Mouse (Mus musculus): ENCODE results near the gene Rfc1. TPM values are rescaled to one million over a fixed set of nuclear protein-coding genes. Genes with fewer than 3 reads are reported as not detected.

Rfc1 gene
- polyA plus RNA-seq, 1 experiment from 2014 or later, result 28.9 TPM

GRCm38 (mm10) chr5:65354985-65355384, 19.5 kb upstream of the Rfc1 start:
- no peak overlapping the region for H3K27ac ChIP-seq (ENCODE audit: low read depth, low read length)
- no peak for ATAC-seq
- H3K27me3 ChIP-seq (replicated peaks; ENCODE audit: control insufficient read depth, insufficient read depth, low read length), result no peaks in the 10 kb centered on the region
- no peak overlapping the region for H3K4me3 ChIP-seq (ENCODE audit: low read depth, low read length)
- H3K36me3 ChIP-seq (ENCODE audit: control insufficient read depth, insufficient read depth), result no peaks in the 10 kb centered on the region
- 0 out of 2 replicates have a peak, but pooled peaks have one; percentile 22 for TF ChIP-seq CTCF (IDR thresholded peaks at IDR 0.05; ENCODE audit: low read depth)
- no peaks in the 10 kb centered on the region for H3K4me1 ChIP-seq (replicated peaks; ENCODE audit: control insufficient read depth, insufficient read depth, low read length)
- no peak overlapping the region for H3K9ac ChIP-seq (ENCODE audit: low read depth, low read length)
- 81% methylated on average over 5 of the region's 5 CpGs for WGBS
- no peak overlapping the region for H3K4me2 ChIP-seq (replicated peaks; ENCODE audit: low read depth)
- H3K9me3 ChIP-seq (ENCODE audit: control insufficient read depth), result no peaks in the 10 kb centered on the region

GRCm38 (mm10) chr5:65354097-65354496, 18.6 kb upstream of the Rfc1 start:
- Histone ChIP-seq H3K4me1 (replicated peaks; ENCODE audit: control insufficient read depth, insufficient read depth, low read length) (no peaks in the 10 kb centered on the region), H3K4me3 (ENCODE audit: low read depth, low read length) (no peak overlapping the region), H3K27ac (ENCODE audit: low read depth, low read length) (no peak overlapping the region), H3K36me3 (ENCODE audit: control insufficient read depth, insufficient read depth) (no peaks in the 10 kb centered on the region), H3K27me3 (replicated peaks; ENCODE audit: control insufficient read depth, insufficient read depth, low read length) (no peaks in the 10 kb centered on the region), H3K9me3 (ENCODE audit: control insufficient read depth) (no peaks in the 10 kb centered on the region), H3K4me2 (replicated peaks; ENCODE audit: low read depth) (no peak overlapping the region), H3K9ac (ENCODE audit: low read depth, low read length) (no peak overlapping the region)
- no peak for ATAC-seq
- no peak for TF ChIP-seq CTCF (IDR thresholded peaks at IDR 0.05; ENCODE audit: low read depth)
- WGBS, result 40% methylated on average over 3 of the region's 3 CpGs

DNA sequence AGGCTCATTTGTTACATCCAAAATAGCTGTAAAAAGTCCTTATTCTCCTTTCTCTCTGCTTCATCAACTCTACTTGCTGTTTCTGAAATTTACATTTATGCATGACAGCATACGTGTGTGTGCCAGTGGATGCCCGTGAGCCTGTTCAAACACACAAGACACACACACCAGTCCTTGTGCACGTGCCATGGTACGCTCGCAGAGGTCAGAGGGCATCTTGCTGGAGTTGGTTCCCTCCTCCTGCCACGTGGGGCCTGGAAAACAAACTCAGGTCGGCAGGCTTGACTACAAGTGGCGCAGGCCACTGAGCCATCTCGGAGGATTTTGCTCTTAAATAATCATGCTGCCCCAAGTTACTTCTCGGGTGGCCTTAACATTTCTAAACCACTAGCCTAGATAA, 15.0 kb upstream of the Rfc1 start:
- no peak overlapping the region for H3K4me2 ChIP-seq (replicated peaks; ENCODE audit: low read depth)
- no peak overlapping the region for H3K27ac ChIP-seq (ENCODE audit: low read depth, low read length)
- H3K9ac ChIP-seq (ENCODE audit: low read depth, low read length), result no peak overlapping the region
- no peak overlapping the region for H3K4me3 ChIP-seq (ENCODE audit: low read depth, low read length)
- no peaks in the 10 kb centered on the region for H3K9me3 ChIP-seq (ENCODE audit: control insufficient read depth)
- H3K27me3 ChIP-seq (replicated peaks; ENCODE audit: control insufficient read depth, insufficient read depth, low read length), result no peaks in the 10 kb centered on the region
- no peaks in the 10 kb centered on the region for H3K36me3 ChIP-seq (ENCODE audit: control insufficient read depth, insufficient read depth)
- ATAC-seq, result no peak
- no peak for TF ChIP-seq CTCF (IDR thresholded peaks at IDR 0.05; ENCODE audit: low read depth)
- WGBS, result 50% methylated on average over 10 of the region's 10 CpGs
- H3K4me1 ChIP-seq (replicated peaks; ENCODE audit: control insufficient read depth, insufficient read depth, low read length), result no peaks in the 10 kb centered on the region

- Histone ChIP-seq H3K4me3 (ENCODE audit: low read depth, low read length) (peak within 1 kb of the TSS; percentile 45), H3K4me2 (replicated peaks; ENCODE audit: low read depth) (peak within 1 kb of the TSS; percentile 69), H3K4me1 (replicated peaks; ENCODE audit: control insufficient read depth, insufficient read depth, low read length) (no peaks in the 10 kb centered on the region), H3K9me3 (ENCODE audit: control insufficient read depth) (no peaks in the 10 kb centered on the region), H3K27me3 (replicated peaks; ENCODE audit: control insufficient read depth, insufficient read depth, low read length) (no peaks in the 10 kb centered on the region), H3K27ac (ENCODE audit: low read depth, low read length) (no peak within 1 kb of the TSS), H3K9ac (ENCODE audit: low read depth, low read length) (peak within 1 kb of the TSS; percentile 17; the same call in 1 of the 2 replicates), H3K36me3 (ENCODE audit: control insufficient read depth, insufficient read depth) (no peaks in the 10 kb centered on the region)
- no peak for TF ChIP-seq CTCF (IDR thresholded peaks at IDR 0.05; ENCODE audit: low read depth)
- WGBS, result 40% methylated on average over 15 of the region's 15 CpGs
- peak; percentile 73 for ATAC-seq
These were observed 12.7 kb upstream of the Rfc1 start, which contains the start of gene Klb for GRCm38 (mm10) chr5:65348168-65348567. TSS of gene Klb (plus strand) at chr5:65348314.

DNA sequence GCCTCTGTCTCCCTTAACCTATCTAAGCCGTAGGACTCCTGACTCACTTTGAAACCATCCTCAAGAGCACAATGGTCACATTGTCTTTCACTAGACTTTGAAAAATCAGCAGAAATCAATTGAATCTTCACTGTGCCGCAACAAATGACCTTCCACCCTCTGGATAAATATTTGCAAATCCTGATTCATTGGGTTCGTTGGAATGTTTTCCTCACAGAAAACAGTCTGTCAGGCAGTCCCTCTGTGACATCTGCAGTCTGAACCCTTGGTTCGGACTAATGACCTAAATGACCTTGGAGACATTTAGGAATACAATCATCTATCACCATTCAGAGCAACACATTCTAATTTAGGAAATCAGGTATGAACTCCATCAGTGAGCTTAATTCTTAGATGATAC, 4.7 kb upstream of the Rfc1 start:
- no peak overlapping the region for H3K4me2 ChIP-seq (replicated peaks; ENCODE audit: low read depth)
- 16% methylated on average over 4 of the region's 4 CpGs for WGBS
- no peaks in the 10 kb centered on the region for H3K4me1 ChIP-seq (replicated peaks; ENCODE audit: control insufficient read depth, insufficient read depth, low read length)
- no peak for ATAC-seq
- H3K4me3 ChIP-seq (ENCODE audit: low read depth, low read length), result no peak overlapping the region
- no peak for TF ChIP-seq CTCF (IDR thresholded peaks at IDR 0.05; ENCODE audit: low read depth)
- H3K27me3 ChIP-seq (replicated peaks; ENCODE audit: control insufficient read depth, insufficient read depth, low read length), result no peaks in the 10 kb centered on the region
- H3K36me3 ChIP-seq (ENCODE audit: control insufficient read depth, insufficient read depth), result no peaks in the 10 kb centered on the region
- no peak overlapping the region for H3K9ac ChIP-seq (ENCODE audit: low read depth, low read length)
- no peaks in the 10 kb centered on the region for H3K9me3 ChIP-seq (ENCODE audit: control insufficient read depth)
- H3K27ac ChIP-seq (ENCODE audit: low read depth, low read length), result no peak overlapping the region

GRCm38 (mm10) chr5:65338394-65338793, 2.9 kb upstream of the Rfc1 start:
- Histone ChIP-seq H3K27ac (ENCODE audit: low read depth, low read length) (no peak overlapping the region), H3K4me1 (replicated peaks; ENCODE audit: control insufficient read depth, insufficient read depth, low read length) (no peaks in the 10 kb centered on the region), H3K4me3 (ENCODE audit: low read depth, low read length) (no peak overlapping the region), H3K9ac (ENCODE audit: low read depth, low read length) (no peak overlapping the region), H3K9me3 (ENCODE audit: control insufficient read depth) (no peaks in the 10 kb centered on the region), H3K36me3 (ENCODE audit: control insufficient read depth, insufficient read depth) (no peaks in the 10 kb centered on the region), H3K4me2 (replicated peaks; ENCODE audit: low read depth) (no peak overlapping the region), H3K27me3 (replicated peaks; ENCODE audit: control insufficient read depth, insufficient read depth, low read length) (no peaks in the 10 kb centered on the region)
- peak; percentile 54 for TF ChIP-seq CTCF (IDR thresholded peaks at IDR 0.05; ENCODE audit: low read depth)
- no peak for ATAC-seq
- WGBS, result 85% methylated on average over 6 of the region's 6 CpGs

DNA sequence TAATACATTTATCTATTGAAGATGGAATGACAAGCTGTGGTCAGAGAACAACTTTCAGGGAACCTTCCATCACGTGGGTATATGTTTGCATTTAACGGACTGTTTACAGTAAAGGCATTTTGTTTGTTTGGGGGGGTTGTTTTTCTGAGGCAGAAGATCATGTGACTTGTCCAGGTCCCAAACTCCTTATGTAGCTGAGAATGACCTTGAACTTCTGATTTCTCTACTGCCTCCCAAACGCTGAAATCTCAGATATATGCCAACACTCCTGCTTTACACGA, 545 bp upstream of the Rfc1 start:
- peak overlapping the region; percentile 86 for H3K4me3 ChIP-seq (ENCODE audit: low read depth, low read length)
- H3K9me3 ChIP-seq (ENCODE audit: control insufficient read depth), result no peaks in the 10 kb centered on the region
- no peaks in the 10 kb centered on the region for H3K27me3 ChIP-seq (replicated peaks; ENCODE audit: control insufficient read depth, insufficient read depth, low read length)
- no peak for ATAC-seq
- 24% methylated on average over 4 of the region's 4 CpGs for WGBS
- peak overlapping the region; percentile 73 for H3K4me2 ChIP-seq (replicated peaks; ENCODE audit: low read depth)
- H3K4me1 ChIP-seq (replicated peaks; ENCODE audit: control insufficient read depth, insufficient read depth, low read length), result no peaks in the 10 kb centered on the region
- H3K36me3 ChIP-seq (ENCODE audit: control insufficient read depth, insufficient read depth), result no peaks in the 10 kb centered on the region
- TF ChIP-seq CTCF (IDR thresholded peaks at IDR 0.05; ENCODE audit: low read depth), result no peak
- H3K27ac ChIP-seq (ENCODE audit: low read depth, low read length), result no peak overlapping the region
- H3K9ac ChIP-seq (ENCODE audit: low read depth, low read length), result no peak overlapping the region

Data from intestine, postnatal 0 days (tissue).